Comparison of ENCODE assay signal across 8 mouse cellular contexts in genomic region chr17:64914302-64914701, GRCm38 (mm10).
DNase-seq lines count a peak whose midpoint lies in the region; ATAC-seq lines count a peak whose summit lies in the region.

No protein-coding gene starts in this region.

- H3K27me3 ChIP-seq in heart, embryonic 16.5 days (ENCODE audit: control insufficient read depth, insufficient read depth, low read length): no peaks in the 10 kb centered on the region; the same call in 1 of the 2 replicates
- H3K27me3 ChIP-seq in heart, embryonic 11.5 days (ENCODE audit: control insufficient read depth, insufficient read depth, low read length): no peaks in the 10 kb centered on the region

- no peak overlapping the region for H3K9ac ChIP-seq in heart, embryonic 16.5 days (ENCODE audit: low read length)
- H3K9ac ChIP-seq in heart, embryonic 11.5 days (ENCODE audit: low read depth, low read length): no peak overlapping the region

- ATAC-seq in heart, embryonic 16.5 days (replicated peaks; ENCODE audit: extremely low read depth, insufficient read depth, low FRiP score): no peak; the same call in 1 of the 2 replicates
- no peak for ATAC-seq in heart, embryonic 11.5 days (replicated peaks; ENCODE audit: insufficient number of reproducible peaks, low FRiP score, low TSS enrichment)

- intact Hi-C loops in left cerebral cortex, postnatal 25 days (cut with DNase I): no loop called here

- no peaks in the 10 kb centered on the region; the same call in 1 of the 2 replicates for H3K9me3 ChIP-seq in heart, embryonic 16.5 days (replicated peaks; ENCODE audit: control insufficient read depth, low read length)
- no peaks in the 10 kb centered on the region for H3K9me3 ChIP-seq in heart, embryonic 11.5 days (replicated peaks; ENCODE audit: control insufficient read depth, low read length)

- 33% methylated on average over 8 of the region's 8 CpGs for WGBS in heart, embryonic 16.5 days
- WGBS in heart, embryonic 11.5 days (ENCODE audit: insufficient replicate concordance): 55% methylated on average over 8 of the region's 8 CpGs

- peak; percentile 35 for DNase-seq in urinary bladder, postnatal 14 days (ENCODE audit: low spot score)
- no peak for DNase-seq in urinary bladder, adult 2 months (ENCODE audit: low spot score)
- peak; percentile 79 to 84 for DNase-seq in kidney, postnatal 36 days
- DNase-seq in frontal cortex, postnatal 14 days (ENCODE audit: low spot score in 2 of 2): no peak
- no peak for DNase-seq in left cerebral cortex, postnatal 25 days (ENCODE audit: low spot score in 2 of 2)
- no peak for DNase-seq in cerebellum, adult 9-10 months

- 0 out of 2 replicates have a peak overlapping the region, but pooled peaks have one; percentile 10 for H3K27ac ChIP-seq in heart, embryonic 16.5 days (ENCODE audit: low read length)
- no peak overlapping the region for H3K27ac ChIP-seq in heart, embryonic 11.5 days (ENCODE audit: low read depth, low read length)

- H3K4me2 ChIP-seq in heart, embryonic 16.5 days (ENCODE audit: low read depth, low read length): peak overlapping the region; percentile 2; the same call in 1 of the 2 replicates
- H3K4me2 ChIP-seq in heart, embryonic 11.5 days: no peak overlapping the region

- no peaks in the 10 kb centered on the region for H3K36me3 ChIP-seq in heart, embryonic 16.5 days (ENCODE audit: control insufficient read depth, insufficient read depth)
- no peaks in the 10 kb centered on the region for H3K36me3 ChIP-seq in heart, embryonic 11.5 days (ENCODE audit: control insufficient read depth, insufficient read depth, low read length)

- H3K4me1 ChIP-seq in heart, embryonic 16.5 days (ENCODE audit: control insufficient read depth, insufficient read depth, low read length): peaks cover 9% of the 10 kb centered on the region
- no peaks in the 10 kb centered on the region for H3K4me1 ChIP-seq in heart, embryonic 11.5 days (ENCODE audit: control insufficient read depth, insufficient read depth, low read length)

- H3K4me3 ChIP-seq in heart, embryonic 16.5 days (ENCODE audit: low read length): no peak overlapping the region
- no peak overlapping the region for H3K4me3 ChIP-seq in heart, embryonic 11.5 days (ENCODE audit: low read depth, low read length)

Comparison
In these comparisons a context has a peak if more than half of its experiments do, and no peak if none do; other contexts are left out.
1. DNase-seq: peak in urinary bladder, postnatal 14 days (single experiment) and kidney, postnatal 36 days (2 of 2); none in urinary bladder, adult 2 months (single experiment), frontal cortex, postnatal 14 days (0 of 2), left cerebral cortex, postnatal 25 days (0 of 2) and cerebellum, adult 9-10 months (single experiment).